10 mouse cellular contexts compared by ENCODE assay signal in genomic region chr9:72722622-72723021, GRCm38 (mm10).
"Had no signal": no experiment of that assay in that cellular context is flagged by ENCODE, and none has a peak within 500 bp of the region (broad histone marks: within the 10 kb centered on the region; RNA-seq: fewer than 3 reads in every experiment).

No protein-coding gene starts in this region.

- H3K27ac ChIP-seq: kidney, postnatal 0 days; layer of hippocampus, adult 2 months; limb, embryonic 15.5 days; liver, embryonic 13.5 days; midbrain, embryonic 12.5 days had no signal

- H3K4me2 ChIP-seq: limb, embryonic 15.5 days; liver, embryonic 13.5 days; midbrain, embryonic 12.5 days had no signal

- DNase-seq: kidney, postnatal 36 days; liver, embryonic 13.5 days; lung, adult 18-20 months; right cerebral cortex, postnatal 14 days; thymus, postnatal 4 days had no signal

- H3K9ac ChIP-seq: limb, embryonic 15.5 days; liver, embryonic 13.5 days; midbrain, embryonic 12.5 days had no signal

- H3K4me3 ChIP-seq: layer of hippocampus, adult 2 months; limb, embryonic 15.5 days; liver, embryonic 13.5 days; midbrain, embryonic 12.5 days had no signal

- H3K27me3 ChIP-seq: limb, embryonic 15.5 days; liver, embryonic 13.5 days; midbrain, embryonic 12.5 days had no signal

- ATAC-seq: midbrain, embryonic 16.5 days had no signal

- H3K4me1 ChIP-seq: limb, embryonic 15.5 days; liver, embryonic 13.5 days; midbrain, embryonic 12.5 days had no signal

- H3K9me3 ChIP-seq: limb, embryonic 15.5 days; liver, embryonic 13.5 days; midbrain, embryonic 12.5 days had no signal
